Mouse (Mus musculus) neural tube, embryonic 10.5 days (tissue): Measurements from ENCODE around the gene Plekho2.

Source experiments
- DNase-seq: peaks from one replicate; pipeline ENCODE4 v3.0.0-alpha.2; 2017; ENCODE audit warnings: low spot score; ENCODE audit errors: extremely low spot score

The Plekho2 gene

DNA sequence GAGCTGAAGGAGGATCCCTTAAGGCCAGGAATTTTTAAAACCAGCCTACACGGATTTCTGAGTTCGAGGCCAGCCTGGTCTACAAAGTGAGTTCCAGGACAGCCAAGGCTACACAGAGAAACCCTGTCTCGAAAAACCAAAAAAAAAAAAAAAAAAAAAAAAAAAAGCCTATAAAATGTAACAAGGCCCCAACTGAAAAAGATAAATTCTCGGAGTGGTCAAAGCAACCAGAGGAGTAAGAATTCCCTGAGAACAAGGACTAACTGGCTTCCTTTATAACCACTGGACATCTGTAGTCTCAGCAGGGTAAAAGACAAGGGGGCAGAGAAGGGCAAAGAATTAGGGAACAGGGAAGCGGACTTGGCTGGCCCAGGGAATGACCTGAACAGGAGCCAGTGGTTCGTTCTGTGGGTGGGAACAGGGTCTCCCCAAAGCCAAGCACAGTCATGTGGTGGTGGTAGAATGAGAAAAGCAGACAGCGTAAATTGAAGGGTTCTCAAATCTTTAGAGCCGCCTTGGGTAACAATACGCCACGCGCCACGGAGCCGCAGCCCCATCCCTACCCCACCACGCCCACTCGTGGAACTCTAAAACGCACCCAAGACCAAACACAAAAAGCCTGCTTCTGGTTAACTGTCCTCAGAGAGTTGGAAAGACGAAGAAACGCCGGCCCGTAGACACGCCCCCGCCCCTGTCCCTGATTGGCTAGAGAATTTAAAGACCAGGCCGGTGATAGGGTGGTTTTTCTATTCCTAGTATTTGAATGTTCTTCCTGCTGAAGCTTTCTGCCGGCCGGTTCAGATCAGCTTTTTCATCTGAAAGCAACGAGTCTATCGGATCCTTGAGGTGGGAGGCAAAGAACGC is 6.8 kb upstream of the Plekho2 start, which contains the start of gene Pif1:
Pif1 (plus strand) TSS at position 755 of the 864 bp plus-strand sequence.
- DNase-seq: peak; percentile 89

DNA sequence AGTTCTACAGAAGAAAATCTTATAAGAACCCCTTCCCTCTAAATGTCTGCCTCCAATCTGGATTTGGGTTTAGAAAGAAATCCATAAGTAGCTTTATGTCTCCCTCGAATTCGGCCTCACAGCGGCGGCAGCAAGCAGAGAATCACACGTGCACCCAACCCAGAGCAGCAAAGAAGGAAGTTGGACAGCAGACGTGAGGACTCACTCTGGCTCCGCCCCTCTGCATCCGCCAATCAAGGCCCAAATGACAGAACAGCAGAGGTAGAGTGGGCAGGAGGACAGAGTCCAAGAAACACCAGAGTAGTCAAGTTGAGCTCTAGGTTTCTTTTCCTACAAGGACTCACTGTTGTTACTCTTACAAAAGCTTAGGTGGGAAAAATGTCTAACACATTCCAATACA is 3.2 kb upstream of the Plekho2 start:
- no peak for DNase-seq

DNA sequence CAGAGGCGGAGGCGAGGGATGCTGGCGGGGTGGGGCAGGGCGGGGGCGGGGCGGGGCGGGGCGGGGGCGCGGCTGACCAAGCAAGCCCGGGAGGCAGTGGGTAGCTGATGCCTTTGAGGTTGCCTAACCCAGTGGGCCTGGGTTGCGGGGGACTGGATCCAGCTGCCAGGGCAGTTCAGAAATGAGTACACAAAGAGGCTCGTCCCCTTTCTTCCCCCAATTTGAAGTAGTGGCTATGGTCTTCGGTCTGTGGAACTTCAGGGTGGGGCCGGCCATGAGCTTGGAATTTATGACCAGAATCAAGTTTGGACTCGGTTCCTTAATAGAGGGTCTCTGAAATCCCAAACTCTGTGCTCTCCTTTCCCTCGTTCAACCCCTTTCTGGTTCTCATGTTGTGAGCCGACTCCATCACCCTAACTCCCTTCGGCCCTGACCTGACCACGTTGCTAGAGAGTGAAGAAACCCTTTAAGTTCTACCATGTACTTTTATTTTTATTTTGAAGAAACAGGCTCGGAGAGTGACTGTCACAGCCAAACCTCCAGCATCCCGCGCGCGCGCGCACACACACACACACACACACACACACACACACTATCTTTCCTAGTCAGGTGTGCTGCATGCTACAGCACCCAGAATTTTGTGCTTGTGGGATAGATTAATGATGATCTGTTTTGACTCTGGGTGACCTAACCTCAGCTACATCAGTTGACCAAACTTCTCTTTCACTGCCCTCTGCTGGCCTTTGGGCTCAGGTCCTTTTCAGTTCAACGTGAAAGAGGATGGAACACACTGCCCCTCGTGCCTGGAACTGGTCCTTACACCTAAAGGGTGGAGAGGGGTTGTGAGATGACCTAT is 789 bp upstream of the Plekho2 start:
- DNase-seq: peak; percentile 76

DNA sequence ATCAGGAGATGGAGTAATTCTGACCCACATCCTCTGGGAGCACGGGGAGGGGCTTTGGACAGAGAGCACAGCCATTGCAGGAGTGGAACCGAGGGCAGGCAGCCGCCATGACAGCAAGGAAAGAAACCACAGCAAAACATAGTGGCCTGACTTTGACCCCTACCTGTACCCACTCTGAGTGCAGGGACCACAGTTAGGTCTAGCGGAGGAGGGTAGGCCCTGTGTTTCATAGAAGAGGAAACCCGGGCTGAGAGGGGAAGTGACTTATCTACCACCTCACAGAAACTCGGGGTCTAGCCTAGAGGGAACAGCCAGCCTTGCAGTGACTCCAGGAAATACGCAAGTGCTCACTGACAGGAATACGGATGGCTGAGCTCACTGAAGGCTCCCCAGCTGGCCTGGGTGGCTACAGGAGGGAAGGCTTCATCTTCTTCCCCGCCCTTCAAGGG is 1.0 kb downstream of the Plekho2 start:
- DNase-seq: no peak

DNA sequence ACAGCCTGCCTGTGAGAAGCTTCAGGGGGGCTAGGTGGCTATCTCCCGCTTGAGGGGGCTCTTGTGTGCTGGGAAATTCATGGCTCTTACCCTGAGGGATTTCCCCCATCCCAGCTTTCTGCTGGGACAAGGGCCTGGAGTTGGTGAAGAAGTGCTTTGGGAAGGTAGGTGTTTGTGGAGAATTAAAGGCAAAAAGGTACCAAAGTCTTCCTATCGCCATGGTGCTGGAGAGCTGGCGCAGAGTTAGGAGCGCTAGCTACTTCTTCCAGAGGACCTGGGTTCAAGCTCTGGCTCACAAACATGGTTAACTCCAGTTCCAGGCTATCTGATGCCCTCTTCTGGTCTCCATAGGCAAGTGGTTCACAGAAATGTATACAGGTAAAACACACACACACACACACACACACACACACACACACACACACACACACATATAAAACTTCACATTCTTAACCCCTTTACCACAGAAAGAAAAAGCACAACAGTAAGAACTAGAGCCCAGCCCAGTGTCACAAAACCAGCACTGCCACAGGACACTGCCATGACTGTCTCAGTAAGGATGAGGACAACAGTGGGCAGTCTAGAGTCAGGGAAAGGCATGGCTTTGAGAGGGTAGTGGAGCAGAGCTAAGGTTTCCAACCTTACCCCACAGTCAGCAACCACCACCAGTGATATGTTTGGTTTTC is 2.2 kb downstream of the Plekho2 start:
- DNase-seq: no peak

DNA sequence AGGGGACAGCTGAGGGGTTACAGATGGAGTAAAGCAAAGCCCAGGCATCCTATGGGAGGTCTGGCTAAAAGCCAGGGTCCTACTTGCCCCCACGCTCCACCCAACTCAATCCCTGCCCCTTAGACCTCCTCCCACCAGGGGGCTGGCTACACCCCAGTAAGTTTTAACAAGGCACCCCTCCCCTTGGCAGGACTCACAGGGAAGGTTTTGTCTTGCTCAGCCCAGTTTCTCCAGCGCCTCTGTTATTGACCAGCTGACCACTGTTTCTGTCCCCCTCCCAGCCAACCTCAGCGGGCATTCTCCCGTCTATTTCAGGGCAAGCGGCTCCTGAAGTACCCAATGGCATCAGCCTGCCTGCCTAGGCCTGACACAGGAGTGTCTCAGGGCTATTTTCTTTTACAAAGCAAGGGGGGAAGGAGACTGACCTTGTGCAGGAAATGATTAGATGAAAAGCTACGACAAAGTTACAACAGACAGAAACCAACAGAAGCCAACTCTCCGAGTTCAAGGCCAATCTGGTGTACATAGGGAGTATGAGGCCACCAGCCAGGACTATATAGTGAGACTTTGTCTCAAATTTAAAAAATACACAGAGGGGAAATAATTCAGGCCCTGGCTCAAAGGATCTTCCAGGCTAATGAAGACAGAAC is 2.9 kb downstream of the Plekho2 start:
- no peak for DNase-seq

DNA sequence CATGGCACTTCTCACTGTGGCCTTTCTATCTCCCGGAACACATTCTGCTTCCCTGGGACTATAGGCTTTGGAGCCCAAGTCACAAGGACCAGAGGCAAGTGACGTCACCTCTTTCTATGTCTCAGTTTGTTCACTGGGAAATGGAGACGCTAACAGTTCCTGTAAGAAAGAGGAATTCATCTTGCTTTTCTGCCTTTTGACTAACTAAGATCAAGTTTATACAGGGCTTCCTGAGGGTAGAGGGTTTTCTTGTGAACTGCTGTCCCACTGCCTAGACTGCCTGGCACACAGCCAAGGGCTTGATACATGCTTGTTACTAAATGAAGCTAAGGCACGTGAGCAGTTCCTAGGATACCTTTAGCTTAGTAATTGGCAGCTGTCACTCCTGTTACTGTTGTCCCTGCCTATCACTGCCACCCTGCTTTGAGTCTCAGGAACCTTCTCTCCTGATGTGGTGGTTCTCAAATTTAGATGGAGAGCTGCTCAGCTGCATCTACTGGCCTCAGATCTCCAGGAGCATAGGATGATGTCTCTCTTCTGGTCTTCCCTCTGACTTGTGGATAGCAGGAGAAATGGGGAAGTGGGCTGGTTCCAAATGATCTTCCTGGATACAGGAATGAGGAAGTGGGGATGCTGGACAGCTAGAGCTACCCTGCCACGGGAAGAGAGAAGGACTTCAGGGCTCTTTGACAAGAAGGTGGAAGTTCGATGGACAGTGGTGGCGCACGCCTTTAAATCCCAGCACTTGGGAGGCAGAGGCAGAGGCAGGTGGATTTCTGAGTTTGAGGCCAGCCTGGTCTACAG is 4.2 kb downstream of the Plekho2 start:
- no peak for DNase-seq

DNA sequence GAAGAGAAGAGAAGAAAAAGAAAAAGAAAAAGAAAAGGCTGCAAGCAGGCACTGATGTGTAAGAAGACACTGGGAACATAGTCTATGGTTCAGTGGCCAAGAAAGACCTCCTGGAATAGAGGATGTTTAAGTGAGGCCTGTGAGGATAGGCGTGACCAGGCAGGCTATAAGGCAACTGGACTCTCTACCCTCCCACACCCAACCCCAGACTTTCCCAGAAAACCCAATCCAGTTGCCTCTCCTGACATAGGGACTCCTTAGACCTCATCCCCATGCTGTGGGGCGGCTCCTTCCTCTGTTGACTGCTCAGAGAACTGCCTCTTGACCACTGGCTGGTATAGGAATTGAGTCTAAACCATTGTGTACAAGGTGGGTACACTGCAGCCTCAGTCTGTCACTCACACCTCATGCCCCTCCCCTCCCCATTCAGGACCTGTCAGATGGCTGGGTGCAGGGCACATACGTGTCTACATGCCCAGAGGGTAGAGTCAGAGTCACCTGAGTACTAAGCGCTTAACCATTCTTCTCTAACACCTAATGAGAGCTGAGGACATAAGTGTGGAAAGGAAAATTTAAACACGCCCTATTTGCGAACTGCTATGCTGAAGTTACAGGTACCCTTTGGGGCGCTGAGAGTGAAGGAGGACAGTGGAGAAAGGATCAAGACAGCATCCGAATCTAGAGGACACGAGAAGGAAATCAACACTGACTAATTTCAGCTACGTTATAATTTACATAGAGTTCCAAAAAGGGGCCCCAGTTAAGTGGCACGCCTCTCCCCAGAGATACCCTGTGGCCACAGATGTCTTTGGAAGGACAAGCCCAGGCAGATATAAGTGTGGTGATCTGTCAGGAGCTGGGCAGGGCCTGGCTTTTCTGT is 5.1 kb downstream of the Plekho2 start:
- no peak for DNase-seq

DNA sequence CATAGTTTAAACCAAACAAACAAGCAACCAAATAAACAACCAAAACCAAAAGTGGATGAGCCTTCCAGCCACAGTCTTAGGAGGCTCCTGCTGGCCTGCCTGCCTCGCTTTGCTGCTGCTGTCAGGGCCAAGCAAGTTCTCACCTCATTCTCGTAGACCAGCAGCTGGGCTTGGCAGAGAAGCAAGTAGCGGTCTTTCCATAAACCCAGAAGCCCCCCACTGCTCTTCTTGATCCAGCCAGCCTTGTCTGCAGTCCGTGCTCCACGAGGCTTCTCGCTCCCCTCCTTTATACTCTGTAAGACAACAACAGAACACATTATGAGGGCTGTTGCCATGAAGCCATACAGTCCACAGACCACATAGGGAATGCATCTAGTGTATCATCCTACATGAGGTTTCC is 7.0 kb downstream of the Plekho2 start:
- no peak for DNase-seq

DNA sequence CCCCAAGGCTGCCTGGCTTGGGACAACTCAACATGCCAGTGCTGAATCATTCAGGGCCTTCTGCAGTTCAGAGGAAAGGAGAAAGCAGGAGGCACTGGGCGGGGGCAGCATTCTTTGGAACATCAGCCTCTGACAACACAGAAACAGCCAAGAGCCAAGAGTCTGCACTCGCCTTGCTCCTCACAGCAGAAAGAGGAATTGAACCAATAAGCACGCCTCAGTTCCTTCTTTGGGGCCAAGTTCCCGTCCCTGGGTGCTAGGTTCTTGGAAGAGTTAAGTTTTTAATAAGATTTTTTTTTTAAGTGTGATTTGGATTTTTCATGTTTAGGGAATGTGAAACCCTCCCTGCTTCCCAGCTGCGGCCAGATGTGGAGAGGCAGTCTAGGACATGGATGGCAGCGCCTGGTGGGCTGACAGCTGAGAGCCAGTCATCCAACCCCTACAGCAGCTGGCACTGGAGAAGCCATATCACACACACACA is 10.3 kb downstream of the Plekho2 start:
- DNase-seq: no peak

DNA sequence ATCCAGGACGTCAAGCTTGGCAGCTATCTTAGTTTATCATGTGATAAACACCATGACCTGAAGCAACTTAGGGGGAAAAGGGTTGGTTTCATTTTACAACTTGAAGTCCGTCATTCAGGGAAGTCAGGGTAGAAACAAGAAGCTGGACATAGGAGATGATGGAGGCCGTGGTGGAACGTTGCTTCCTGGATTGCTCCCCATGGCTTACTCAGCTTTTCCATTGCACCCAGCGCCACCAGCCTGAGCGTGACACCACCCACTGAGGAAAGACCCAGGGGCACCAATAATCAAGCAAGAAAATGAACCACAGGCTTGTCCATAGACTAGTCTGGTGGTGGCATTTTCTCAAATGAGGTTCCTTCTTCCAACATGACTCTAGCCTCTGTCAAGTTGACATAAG is 11.1 kb downstream of the Plekho2 start:
- DNase-seq: no peak

DNA sequence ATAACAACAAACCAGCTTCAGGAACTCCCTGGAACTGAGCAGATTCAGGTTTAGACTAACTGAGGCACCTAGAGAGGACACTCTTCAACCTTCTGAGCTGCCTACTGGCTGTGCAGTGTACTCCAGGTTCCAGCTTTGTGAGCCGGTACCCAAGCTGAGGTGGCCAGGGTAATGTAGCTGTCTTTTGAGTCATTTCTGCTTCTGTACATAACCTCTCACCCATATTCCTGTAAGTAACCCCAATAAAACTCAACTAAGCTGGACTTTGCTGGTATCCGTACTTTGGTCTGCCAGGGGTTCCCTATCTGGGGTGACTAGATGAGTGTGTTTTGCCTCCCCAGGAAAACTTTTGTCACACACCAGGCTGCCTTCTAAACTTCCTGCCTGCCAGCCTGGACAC is 15.1 kb downstream of the Plekho2 start:
- DNase-seq: no peak

DNA sequence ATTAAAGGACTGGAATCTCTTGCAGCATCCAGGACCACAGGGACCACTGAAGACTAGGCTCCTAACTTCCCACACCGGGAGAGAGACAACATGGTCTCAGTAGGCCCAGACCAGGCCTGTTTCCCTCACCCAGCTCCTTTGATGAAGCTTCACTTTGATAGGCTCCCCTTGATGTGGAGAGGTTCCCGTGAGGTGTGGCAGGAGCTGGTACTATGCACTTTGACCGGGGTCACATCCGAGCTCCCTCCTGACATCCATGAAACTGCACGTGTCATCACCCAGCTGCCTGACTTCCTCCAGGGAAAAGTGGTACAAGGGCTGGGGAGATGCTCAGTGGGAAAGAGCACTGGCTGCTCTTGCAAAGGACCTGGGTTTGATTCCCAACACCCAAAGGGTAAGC is 16.8 kb downstream of the Plekho2 start:
- DNase-seq: no peak

DNA sequence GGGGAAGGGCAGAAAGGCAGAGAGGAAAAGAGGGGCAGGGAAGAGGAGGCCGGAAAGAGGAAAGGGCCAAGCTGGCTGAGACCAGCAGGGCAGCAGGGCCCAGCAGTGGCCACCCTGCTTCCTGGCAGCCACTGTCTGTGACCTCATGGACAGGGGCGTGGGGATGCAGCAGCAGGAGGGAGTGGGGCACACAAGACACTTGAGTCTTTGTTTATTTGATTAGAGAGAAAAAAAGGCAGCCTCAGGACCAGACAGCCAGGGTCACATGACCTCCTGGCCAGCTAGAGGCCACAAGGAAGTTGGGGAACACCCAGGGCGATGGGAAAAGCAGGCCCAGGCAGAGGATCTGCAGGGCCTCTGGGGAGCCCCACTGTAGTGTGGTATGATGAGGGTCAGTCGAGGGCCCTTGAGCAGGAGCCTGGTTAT is 17.7 kb downstream of the Plekho2 start:
- DNase-seq: peak; percentile 35

DNA sequence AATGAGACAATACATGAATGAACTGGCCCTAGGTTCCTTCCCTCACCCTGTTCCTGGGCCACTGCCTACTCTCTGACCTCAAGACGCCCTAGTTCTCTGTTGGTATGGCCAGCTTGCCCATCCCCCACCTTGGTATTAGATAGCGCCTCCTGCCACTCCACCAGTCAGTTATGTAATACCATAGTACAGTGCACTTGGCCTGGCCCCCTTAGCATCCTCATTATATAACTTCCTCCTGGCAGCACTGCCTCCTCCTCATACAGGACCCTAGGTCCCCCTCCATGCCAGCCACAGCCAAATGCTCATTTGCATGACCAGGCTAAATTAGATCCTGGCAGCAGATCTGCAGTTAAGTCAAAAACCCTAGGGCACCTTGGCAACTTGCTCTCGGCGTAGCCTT is 18.8 kb downstream of the Plekho2 start:
- no peak for DNase-seq

DNA sequence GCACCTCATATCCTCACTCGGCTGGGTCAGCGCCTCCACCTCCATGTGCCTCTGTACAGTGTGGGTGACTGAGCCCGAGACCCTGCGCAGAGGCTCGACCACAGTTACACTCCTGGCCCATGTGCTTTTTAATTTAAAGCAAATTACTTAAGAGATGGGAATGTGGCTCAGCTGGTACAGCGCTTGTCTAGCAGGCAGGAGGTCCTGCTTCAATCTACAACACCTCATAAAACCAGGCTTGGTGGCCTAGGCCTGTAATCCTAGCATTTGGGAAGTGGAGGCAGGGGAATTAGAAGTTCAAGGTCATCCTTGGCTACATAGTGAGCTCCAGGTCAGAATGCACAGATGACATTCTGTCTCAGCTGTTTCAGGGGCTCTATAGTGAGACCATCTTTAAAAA is 21.0 kb downstream of the Plekho2 start:
- DNase-seq: no peak

DNA sequence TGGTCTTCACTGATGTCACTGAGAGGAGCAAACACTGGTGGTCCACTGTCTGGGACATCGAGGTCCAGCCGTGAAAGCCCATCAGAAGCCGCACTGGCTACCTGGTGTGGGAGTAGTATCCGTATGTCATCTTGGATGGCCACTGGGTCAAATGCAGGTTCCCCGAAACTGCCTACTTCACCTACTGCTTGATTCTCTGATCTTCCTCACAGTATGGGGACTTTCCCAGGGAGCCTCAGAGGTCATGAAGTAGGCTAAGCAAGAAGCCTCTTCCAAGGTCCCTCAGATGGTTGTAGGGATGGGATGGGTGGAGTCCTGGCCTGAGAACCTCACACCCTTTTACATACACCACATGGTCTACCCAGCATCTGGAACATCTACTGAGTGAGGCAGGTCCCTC is 22.9 kb downstream of the Plekho2 start:
- DNase-seq: no peak

DNA sequence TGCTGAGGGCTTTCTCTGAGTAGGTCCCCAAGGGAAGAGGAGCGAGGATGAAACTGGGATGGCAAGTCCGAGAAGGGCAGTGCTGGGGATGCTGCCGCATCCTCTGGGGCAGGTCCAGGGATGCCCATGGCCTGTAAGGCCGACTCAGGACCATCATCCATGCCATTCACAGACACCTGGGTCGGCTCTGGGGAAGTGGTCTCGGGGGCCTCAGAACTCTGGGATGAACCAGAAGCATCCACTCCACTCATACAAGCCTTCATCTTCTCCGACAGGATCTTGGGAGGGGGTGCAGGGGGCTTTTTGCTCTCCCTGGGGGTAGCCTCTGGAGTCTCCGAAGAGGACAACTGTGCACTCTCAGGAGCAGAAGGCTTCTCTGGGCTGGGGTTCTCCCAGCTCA is 23.5 kb downstream of the Plekho2 start:
- no peak for DNase-seq

DNA sequence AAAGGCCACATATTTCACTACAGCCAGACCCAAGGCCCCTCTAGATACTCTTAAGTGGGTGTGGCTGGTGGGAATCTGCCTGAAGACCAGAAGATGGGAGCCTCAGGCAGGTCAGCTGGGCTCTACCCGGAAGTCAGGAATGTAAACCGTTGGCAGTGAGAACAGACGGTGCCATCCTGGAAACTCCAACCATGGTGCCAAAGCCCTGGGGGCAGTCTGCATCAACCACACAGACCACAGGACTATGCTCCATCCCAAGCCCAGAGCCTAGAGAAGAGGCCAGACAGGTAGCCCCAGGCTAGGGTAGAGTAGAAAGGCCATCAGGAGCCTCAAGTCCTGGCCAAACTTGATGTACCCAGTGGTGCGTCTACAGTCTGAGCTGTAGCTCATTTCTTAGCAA is 24.2 kb downstream of the Plekho2 start:
- no peak for DNase-seq
